Comparison of ENCODE assay signal across 9 mouse cellular contexts in genomic region chr13:112331682-112332061, GRCm38 (mm10). TPM values are rescaled to one million over a fixed set of nuclear protein-coding genes. Genes with fewer than 3 reads are reported as not detected.
DNase-seq lines count a peak whose midpoint lies in the region; ATAC-seq and TF ChIP-seq lines count a peak whose summit lies in the region.
"Had no signal": no experiment of that assay in that cellular context is flagged by ENCODE, and none has a peak within 500 bp of the region (broad histone marks: within the 10 kb centered on the region; RNA-seq: fewer than 3 reads in every experiment).

No protein-coding gene starts in this region.

- no peak for TF ChIP-seq CTCF in layer of hippocampus, adult 2 months (conservative IDR thresholded peaks at IDR 0.05)

- no peak overlapping the region for H3K4me3 ChIP-seq in layer of hippocampus, adult 2 months
- H3K4me3 ChIP-seq in embryonic facial prominence, embryonic 15.5 days (replicated peaks), result no peak overlapping the region
- H3K4me3 ChIP-seq in hindbrain, embryonic 10.5 days, result no peak overlapping the region
- no peak overlapping the region for H3K4me3 ChIP-seq in midbrain, embryonic 15.5 days

- peak in 1 of 2 experiments; percentile 47 for DNase-seq in layer of hippocampus, adult 2 months (ENCODE audit: low spot score in 2 of 2)
- no peak for DNase-seq in layer of hippocampus, postnatal 25 days (ENCODE audit: extremely low spot score in 1 of 2, low spot score in 1 of 2)
- no peak for DNase-seq in hindbrain, embryonic 10.5 days (ENCODE audit: low spot score)
- DNase-seq in left cerebral cortex, adult 18-20 months (ENCODE audit: low spot score in 2 of 2), result no peak
- DNase-seq in adrenal gland, postnatal 25 days, result no peak
- DNase-seq in MN1 (ENCODE audit: low spot score), result no peak

- 35% methylated on average over 1 of the region's 1 CpGs for WGBS in embryonic facial prominence, embryonic 15.5 days
- WGBS in hindbrain, embryonic 10.5 days, result 36% methylated on average over 1 of the region's 1 CpGs
- WGBS in midbrain, embryonic 15.5 days, result 3% methylated on average over 1 of the region's 1 CpGs

- H3K9me3 ChIP-seq in embryonic facial prominence, embryonic 15.5 days (replicated peaks), result no peaks in the 10 kb centered on the region
- H3K9me3 ChIP-seq in hindbrain, embryonic 10.5 days, result no peaks in the 10 kb centered on the region
- no peaks in the 10 kb centered on the region for H3K9me3 ChIP-seq in midbrain, embryonic 15.5 days

- H3K9ac ChIP-seq in embryonic facial prominence, embryonic 15.5 days, result no peak overlapping the region
- H3K9ac ChIP-seq in midbrain, embryonic 15.5 days, result 0 out of 2 replicates have a peak overlapping the region, but pooled peaks have one; percentile 6

- no peaks in the 10 kb centered on the region for H3K27me3 ChIP-seq in embryonic facial prominence, embryonic 15.5 days
- H3K27me3 ChIP-seq in hindbrain, embryonic 10.5 days (ENCODE audit: insufficient read depth, poor library complexity, severe bottlenecking), result no peaks in the 10 kb centered on the region
- H3K27me3 ChIP-seq in midbrain, embryonic 15.5 days (replicated peaks), result no peaks in the 10 kb centered on the region

- no peak for ATAC-seq in embryonic facial prominence, embryonic 15.5 days (ENCODE audit: insufficient number of reproducible peaks, low FRiP score, low TSS enrichment, low read depth)
- peak; percentile 91 for ATAC-seq in midbrain, embryonic 15.5 days (replicated peaks)

- H3K27ac ChIP-seq in layer of hippocampus, adult 2 months, result peak overlapping the region; percentile 66
- H3K27ac ChIP-seq in embryonic facial prominence, embryonic 15.5 days (replicated peaks), result peak overlapping the region; percentile 77
- peak overlapping the region; percentile 73 for H3K27ac ChIP-seq in hindbrain, embryonic 10.5 days
- peak overlapping the region; percentile 85 for H3K27ac ChIP-seq in midbrain, embryonic 15.5 days

- H3K36me3 ChIP-seq in embryonic facial prominence, embryonic 15.5 days, result no peaks in the 10 kb centered on the region
- no peaks in the 10 kb centered on the region for H3K36me3 ChIP-seq in hindbrain, embryonic 10.5 days
- no peaks in the 10 kb centered on the region for H3K36me3 ChIP-seq in midbrain, embryonic 15.5 days (replicated peaks)

- H3K4me1 ChIP-seq in embryonic facial prominence, embryonic 15.5 days, result peaks cover 27% of the 10 kb centered on the region
- peaks cover 20% of the 10 kb centered on the region for H3K4me1 ChIP-seq in hindbrain, embryonic 10.5 days (replicated peaks)
- H3K4me1 ChIP-seq in midbrain, embryonic 15.5 days, result peaks cover 25% of the 10 kb centered on the region

- 0 out of 2 replicates have a peak overlapping the region, but pooled peaks have one; percentile 4 for H3K4me2 ChIP-seq in embryonic facial prominence, embryonic 15.5 days (replicated peaks)
- H3K4me2 ChIP-seq in midbrain, embryonic 15.5 days, result peak overlapping the region; percentile 38

RNA-seq across cellular contexts. Expression of gene Ankrd55, which starts 43.4 kb away (rescaled TPM):
- total RNA-seq in layer of hippocampus, adult 2 months (2021), result 1 to 10 TPM; 2.5 to 3.4 TPM
- total RNA-seq in layer of hippocampus, postnatal 25 days (2021), result 1 to 10 TPM; 3.5 to 4.3 TPM
- polyA plus RNA-seq in embryonic facial prominence, embryonic 15.5 days (2015; fragmentation: Nextera tagmentation; extraction: Ambion mirVana), result 0.81 and 1.1 TPM in 2 replicates
- polyA plus RNA-seq in hindbrain, embryonic 10.5 days (2016; fragmentation: Nextera tagmentation; extraction: Ambion mirVana), result 0.68 and 1.9 TPM in 2 replicates
- 7.3 and 8.9 TPM in 2 replicates for polyA plus RNA-seq in midbrain, embryonic 15.5 days (2015; fragmentation: Nextera tagmentation; extraction: Ambion mirVana)
- 1 to 10 TPM; 4.9 to 5.4 TPM for total RNA-seq in left cerebral cortex, adult 18-20 months (2021)
- total RNA-seq in adrenal gland, postnatal 25 days (2021), result 12.2 and 23.4 TPM in 2 replicates
- total RNA-seq: neutrophil, adult 5-6 weeks had no signal
